Mouse (Mus musculus) olfactory bulb, adult 2 months (tissue): ENCODE results near the gene Pik3cd.

Experiments used
- CTCF ChIP-seq: fragments of 200-500 bp; IDR thresholded peaks from 2 replicates; pipeline ENCODE4 v1.5.1; 2012; ENCODE audit warnings: low read depth, mild to moderate bottlenecking, low read length, moderate library complexity; ENCODE audit not compliant: insufficient read depth
- POLR2A ChIP-seq: fragments of 200-500 bp; IDR thresholded peaks from 2 replicates; pipeline ENCODE4 v1.6.1; 2012; ENCODE audit warnings: mild to moderate bottlenecking, low read depth, low read length, moderate library complexity; ENCODE audit not compliant: insufficient read depth

DNA sequence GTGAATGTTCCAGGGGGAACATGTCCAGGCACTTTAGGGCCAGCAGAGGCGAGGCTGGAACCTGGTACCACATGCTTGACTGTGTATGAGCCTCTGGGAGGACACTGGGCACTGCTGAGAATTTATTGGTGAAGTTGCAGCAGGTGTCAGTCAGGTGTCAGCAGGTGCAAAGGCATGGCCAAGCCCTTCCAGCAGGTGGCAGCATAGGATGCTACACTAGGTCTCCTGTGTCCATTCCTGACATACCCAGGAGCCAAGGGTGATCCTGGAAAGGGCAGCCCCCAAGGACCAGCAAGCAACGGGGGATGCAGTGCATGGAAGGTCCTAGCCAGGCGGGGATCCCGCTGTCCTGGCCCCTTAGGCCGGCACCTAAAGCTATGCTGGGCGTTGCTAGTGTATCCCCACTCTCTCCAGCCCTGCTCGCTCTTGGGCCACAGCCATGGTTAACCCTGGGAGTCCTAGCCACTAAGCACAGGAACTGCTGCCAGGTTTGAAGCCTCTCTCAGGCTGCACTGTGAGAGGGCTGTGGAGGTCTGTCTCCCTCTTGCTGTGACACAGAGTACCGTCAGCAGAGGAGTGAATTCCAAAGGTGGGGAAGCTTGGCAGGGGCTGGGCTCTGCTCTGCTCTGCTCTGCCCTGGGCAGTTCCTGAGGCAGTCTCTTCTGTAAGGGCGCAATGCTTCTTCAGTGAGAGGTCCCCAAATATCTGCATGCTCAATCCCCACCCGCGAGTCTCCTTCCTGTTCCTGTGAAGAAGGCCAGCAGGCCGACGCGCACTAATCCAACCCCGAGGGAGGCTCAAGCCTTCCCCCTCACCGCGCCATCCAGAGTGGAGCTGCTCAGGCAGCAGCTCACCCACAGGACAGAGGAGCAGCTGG lies 21.7 kb upstream of the Pik3cd start:
- TF ChIP-seq CTCF = no peak
- TF ChIP-seq POLR2A = no peak
